Mouse (Mus musculus) hindlimb bud, embryonic 11.5 days (tissue): ENCODE results near the gene Zfp704.

Source experiments
- DNase-seq: peaks from one replicate; pipeline ENCODE4 v3.0.0-alpha.2; 2012; ENCODE audit warnings: low read depth, low spot score; ENCODE audit errors: extremely low spot score

Gene Zfp704

DNA sequence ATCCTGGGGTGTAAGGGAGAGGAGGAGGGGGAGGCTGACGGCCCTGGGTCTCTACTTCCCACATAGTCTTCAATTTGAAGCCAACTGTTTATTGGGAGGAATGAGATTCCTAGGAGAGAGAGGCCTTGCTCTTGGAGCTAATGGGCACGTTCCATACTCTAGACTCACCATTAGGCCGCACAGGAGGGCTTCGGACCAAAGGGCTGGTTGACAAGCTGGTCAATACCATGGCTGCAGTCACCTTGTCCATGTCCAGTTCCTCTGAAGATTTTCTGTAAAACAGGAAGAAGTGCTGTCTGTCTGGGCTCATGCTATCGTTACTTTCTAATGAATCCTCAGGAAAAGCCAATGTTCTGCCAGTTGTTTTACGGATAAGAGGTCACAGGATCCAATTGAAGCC, 135.6 kb downstream of the Zfp704 start:
- DNase-seq = no peak

DNA sequence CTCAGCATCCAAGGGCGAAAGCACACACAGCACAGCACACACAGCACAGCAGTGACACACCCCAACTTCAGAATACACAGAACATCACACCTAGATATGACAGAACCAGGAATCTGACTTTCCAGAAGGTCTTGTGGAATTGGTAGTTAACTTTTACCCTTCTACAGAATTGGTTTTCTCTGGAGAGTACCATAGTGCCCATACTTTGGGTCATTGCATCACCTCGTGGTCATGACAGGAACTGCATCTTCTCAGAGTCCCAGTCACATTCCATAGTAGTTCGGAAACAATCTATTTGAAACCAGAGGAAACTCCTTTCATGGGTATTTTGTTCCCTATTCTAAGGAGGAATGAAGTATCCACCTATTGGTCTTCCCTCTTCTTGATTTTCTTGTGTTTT, 143.6 kb downstream of the Zfp704 start:
- DNase-seq = peak; percentile 47

DNA sequence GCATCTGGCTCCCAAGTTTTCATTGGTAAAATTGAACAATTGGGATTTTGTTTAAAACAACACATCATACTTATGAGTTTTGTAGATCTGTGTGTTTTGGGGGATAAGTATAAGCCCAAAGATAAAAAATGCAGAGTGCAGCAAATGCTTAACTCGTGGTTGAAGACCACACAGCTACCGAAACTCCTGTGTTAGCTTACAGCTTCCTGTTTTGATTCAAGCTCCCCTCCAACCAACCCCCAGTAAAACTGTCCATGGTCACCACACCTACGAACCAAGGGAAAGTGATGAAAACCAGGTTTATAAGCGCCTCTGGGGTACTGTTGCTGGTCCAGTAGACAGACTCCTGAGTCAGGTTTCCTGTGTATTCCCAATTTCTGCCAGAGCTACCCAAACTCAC, 144.2 kb downstream of the Zfp704 start:
- DNase-seq = no peak

DNA sequence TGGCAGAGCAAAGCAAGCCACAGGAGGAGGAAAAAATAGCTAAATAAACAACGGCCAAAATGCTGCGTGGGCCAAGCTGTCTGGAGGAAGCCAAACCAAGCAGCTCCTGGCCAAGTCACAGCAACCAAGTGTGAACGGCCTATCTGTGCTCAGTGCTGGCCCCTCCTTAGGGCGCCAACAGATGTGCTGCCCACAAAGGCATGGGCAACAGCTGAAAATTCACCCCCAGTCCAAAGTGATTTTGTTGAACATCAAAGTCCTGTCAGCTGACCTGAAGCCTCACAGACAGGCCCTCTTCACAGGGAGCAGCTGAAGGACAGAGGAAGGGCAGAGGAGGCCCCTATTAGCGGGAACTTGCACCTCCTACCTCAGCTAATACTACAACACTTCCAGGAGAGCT, 148.2 kb downstream of the Zfp704 start:
- no peak for DNase-seq

DNA sequence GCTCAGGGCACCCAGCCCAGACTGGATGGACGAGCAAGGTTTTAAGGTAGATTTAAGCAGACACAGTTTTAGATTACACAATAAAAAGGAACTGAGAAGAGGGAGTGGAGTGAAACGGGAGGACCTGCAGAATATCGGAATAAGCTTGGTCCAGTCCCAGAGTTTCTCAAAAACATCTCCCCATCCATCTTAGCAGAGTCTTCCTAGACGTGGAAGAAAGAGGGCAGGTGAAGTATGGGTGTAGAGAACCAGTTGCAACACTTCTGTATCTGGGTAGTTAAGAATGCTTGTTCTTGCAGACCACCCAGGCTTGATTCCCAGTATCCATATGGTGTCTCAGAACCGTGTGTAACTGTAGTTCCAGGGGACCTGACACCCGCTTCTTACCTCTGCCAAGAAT, 149.6 kb downstream of the Zfp704 start:
- DNase-seq = no peak

DNA sequence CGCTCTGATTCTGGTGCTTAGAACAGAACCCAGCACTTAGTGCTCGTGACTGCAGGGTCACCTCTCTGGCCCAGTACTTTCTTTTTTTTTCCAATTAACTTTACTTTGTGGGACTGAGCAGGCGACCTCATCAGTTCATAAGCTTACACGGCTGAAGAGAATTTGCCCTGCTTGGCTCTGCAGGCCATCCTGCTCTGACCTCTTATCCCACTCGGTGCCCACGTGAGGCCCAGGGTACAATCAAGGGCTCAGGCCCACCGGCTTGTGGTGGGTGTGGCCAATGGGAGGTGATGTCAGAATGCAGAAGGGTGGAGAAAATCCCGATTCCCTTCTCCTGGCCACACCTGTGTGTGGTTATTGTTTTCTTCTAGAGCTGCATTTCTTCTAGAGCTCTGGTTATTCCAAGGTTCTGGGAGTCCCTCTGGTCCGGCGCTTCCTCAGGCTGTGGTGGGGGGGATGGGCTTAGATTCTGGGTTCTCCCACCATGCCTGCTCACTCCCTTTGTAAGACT, 153.4 kb downstream of the Zfp704 start:
- no peak for DNase-seq

DNA sequence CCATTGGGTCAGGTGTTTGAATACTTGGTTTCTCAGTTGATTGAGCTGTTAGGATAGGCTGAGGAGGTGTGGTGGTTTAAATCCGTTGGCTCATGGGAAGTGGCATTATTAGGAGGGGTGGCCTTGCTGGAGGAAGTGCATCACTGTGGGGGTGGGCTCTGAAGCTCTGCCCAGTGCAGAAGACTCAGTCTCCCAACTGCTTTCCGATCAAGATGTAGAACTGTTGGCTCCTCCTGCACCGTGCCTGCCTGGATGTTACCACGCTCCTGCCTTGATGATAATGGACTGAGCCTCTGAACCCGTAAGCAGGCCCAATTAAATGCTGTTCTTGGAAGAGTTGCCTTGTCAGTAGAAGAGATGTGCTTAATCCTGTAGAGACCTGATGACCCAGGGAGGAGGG, 154.5 kb downstream of the Zfp704 start:
- DNase-seq = no peak

DNA sequence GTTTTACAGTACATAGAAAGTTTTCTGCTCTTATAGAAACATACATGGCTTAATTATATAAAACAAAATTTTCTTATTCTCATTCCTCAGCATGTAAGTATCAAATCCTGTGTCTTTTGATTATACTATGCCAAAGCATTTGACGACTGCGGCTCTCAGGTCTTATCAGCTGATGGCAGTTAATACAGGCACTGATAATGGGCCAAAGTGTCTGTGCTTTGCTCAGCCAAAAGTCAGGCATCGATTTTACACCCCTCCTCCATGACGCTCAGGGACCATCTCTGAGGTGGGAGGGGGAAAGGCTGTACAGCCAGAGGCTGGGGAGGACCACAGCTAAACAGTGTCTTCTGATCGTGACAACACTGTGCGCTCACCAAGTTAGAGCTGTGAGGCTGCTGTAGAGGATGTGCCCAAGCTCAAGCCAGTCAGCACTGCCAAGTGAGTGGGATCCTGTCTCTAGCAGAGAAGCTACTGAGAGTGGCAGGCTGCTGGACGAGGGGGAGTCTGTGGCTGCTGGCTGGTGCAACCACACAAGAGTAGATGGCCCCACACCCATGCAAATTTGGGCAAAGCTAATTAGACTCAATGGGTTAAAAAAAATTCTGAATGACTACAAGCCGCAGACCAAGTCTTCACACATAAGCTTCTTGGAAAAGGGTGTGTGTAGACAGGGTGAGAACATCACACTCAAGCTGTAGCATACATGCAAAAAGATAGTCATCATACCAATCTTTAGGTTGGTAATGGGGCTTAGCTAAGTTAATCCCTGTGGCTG, 155.1 kb downstream of the Zfp704 start:
- DNase-seq = no peak

DNA sequence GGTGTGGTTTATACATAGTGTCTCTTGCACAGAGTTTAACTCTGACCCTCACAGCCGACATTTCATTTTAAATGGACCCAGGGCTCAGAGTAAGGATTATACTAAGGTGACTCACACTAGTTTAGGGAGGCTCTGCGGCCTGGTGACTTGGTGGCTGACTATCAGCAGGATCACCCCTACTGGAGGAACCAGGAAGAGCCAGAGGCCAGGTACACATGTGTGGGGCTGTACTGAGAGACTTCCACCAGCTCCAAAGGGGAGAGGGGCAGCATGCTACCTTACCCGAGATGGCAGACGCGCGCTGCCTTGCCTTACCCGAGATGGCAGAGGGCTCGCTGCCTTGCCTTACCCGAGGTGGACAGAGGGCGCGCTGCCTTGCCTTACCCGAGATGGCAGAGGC, 159.4 kb downstream of the Zfp704 start:
- no peak for DNase-seq

DNA sequence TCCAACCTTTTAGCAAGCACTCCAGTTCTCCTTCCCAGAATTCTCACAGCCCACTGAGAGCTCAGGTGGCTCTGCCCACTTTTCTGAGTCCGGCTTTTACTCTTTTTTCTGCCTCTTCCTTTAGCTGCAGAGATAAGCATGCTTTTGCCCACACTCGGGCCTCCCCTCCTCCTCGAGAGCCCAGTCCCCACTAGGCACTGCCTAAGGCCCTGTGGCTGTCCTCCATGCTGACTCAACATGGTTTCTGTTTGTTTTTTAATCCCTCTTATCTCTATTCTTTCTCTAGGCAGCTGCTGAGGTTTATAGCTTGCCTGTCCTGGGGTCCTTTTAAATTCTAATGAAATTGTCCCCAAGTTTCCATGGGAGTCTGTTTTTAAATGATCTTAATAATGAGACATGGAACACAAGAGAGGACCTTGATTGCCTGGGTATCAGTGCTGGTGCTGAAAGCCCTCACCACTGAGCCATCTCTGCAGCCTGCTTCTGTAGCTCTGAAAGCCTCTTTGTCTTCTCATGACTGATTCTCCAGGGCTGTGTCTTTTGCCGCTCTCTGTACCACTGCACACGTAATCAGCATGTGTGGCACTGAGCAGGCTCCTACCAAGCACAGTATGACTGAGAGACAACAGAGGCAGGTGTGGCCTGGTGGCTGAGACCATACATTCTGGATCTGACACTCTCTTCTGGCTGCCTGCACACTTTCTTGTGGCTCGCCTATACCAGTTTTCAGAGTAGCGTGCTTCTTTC, 160.5 kb downstream of the Zfp704 start:
- DNase-seq = no peak

DNA sequence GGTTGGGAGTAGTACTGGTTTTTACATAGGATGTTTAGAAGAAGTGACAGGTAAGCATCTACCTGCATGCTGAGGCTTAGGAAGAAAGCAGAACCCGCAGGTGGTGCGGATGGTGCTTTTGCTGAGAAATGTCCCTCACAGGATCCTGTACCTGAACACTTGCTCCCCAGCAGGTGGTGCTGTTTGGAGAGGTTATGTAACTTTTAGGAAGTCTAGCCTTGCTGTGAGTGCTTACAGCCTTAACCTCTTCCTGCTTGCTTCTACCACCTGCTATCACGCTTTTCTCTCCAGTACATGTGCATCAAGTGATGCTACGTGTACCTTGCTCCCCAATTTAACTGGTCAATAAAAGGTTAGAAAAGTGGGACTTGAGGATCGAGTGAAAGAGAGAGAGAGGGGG, 161.3 kb downstream of the Zfp704 start:
- no peak for DNase-seq

DNA sequence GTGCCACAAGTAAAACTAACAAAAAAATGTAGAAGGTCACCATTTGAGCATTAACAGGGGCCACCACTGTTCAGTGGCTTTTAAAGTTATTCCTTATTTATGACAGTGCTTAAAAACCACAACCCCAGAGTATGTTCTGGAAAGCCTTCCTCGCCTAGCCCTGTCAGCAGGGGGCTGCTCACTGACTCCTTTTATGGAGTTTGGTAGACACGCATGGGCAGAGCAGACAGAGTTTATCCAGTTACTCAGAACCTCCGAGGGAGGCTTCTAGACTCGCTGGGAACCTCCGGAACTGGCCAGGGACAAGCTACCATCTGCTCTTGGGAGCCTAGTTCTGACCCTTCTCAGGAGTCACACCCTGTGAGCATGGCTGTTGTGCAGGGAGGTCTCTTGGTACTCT, 165.3 kb downstream of the Zfp704 start:
- no peak for DNase-seq

DNA sequence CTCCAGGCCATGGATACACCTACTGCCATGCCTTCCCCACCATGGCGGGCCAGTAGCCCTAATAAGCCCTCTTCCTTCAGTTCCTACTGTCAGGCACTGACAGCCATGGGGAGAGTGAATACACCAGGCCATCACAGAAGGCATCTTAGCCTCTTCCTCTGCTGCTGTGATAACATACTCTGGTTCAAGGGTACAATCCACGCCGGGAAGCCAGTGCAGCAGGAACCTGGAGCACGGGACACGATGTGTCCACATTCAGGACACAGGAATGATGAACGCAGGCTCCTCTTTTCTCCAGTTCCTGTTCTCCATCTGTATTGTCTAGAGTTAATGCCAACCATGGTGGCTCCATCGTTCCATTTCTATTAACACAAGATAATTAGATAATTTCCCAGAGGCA, 165.9 kb downstream of the Zfp704 start:
- DNase-seq = no peak

DNA sequence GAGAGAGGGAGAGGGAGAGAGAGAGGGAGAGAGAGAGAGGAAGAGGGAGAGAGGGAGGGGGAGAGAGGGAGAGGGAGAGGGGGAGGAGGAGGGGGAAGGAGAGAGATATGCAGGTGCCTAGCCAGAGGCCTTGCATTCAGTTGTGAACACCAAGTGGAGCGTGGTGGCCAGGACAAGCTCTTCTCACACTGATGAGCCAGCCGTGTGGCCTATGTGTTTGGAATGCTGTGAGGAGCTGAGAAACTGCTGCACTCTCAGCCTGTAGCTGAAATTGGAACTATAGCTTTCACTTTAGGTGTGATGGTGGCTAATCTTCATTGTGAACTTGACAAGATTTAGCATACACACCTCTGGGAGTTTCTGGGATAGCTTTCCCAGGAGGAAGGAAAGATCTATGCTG, 166.4 kb downstream of the Zfp704 start:
- no peak for DNase-seq

DNA sequence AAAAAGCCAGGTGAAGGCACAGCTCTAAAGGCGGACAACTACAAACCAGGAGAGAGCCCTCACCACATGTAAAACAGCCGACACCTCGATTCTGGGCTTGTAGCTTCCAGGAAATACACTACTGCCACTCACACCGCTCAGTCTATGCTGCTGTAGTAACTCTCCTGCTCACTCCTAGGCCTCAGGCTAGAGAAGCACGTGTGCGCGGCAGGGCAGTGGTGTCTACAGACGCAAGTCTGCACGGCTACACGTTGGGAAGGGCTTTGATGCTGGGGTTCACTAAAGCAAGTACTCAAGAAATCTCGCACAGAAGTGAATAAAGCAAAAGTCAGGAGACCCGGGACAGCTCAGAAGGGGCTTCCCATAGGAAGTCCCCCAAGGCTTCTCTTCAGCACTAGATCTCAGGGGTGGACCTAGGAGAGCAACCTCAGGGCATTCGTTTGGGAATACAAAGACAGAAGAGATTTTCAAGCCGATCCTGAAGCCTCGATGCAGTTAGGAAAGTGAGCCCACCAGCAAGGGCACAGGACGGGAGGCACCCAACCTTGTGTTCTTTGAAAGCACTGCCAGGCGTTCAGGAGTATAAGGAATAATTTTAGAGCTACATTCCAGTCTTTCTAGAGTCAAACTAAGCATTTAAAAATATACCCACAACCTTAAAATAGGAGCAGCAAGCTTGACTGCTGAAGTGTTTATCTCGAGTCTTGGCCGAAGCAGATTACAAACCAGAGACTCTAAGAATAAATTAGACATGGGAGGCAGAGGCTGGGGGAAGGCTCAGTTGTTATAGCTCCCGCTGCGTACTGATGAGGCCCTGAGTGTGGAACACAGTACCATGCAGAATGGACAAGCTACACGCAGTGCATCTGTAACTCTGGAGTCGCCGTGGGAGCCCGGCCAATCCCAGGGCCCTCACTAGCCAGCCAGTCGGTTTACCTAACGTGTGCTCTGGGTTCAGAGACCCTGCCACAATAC, 168.0 kb downstream of the Zfp704 start:
- no peak for DNase-seq

DNA sequence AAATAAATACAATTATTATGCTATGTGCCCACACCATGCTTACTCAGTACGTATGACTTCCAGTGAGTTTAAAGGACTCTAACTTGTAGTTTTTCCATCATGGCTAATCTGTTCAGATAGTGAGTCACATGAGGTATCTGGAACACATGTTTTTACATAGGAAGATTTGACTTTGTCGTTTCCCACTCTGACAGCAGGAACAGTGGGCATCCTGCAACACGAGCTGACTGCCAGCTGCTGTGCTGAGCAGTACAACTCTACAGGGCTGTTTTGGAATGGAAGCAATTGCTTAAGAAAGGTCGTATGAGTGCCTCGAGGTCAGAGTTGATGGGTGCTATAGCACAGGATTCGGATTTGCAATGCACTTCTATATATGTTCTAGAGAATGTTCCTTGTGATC, 169.4 kb downstream of the Zfp704 start:
- DNase-seq = no peak

DNA sequence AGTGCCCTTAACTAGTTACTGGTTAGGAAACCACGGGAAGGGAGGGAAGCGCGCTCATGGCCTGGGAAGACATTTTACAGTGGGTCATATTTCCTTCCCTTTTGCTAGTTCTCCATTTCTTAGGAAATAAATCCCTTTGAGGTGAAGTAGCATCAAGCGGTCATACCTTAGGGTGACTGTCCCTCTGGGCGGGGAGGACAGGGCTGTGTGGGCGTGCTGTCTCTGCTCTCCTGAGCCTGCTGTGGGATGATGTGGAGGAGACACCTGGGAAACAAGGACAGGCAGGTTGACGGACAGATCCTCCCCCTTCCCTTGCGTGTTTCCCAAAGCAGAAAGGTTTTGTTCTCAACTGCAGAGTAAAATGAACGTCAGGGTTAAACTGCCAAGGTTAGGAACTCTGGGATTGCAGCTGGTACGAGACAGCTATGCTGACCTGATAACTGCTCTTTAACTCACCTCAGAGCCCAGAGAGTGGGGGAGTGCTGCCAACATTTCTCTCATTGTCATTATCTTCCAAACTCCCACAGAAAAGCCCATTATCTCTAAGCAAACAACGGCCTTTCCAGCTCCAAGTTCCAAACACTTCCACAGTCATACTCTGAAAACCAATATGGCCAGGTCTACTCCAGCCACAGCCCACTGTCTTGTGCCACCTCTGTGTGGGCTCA, 170.1 kb downstream of the Zfp704 start:
- no peak for DNase-seq

DNA sequence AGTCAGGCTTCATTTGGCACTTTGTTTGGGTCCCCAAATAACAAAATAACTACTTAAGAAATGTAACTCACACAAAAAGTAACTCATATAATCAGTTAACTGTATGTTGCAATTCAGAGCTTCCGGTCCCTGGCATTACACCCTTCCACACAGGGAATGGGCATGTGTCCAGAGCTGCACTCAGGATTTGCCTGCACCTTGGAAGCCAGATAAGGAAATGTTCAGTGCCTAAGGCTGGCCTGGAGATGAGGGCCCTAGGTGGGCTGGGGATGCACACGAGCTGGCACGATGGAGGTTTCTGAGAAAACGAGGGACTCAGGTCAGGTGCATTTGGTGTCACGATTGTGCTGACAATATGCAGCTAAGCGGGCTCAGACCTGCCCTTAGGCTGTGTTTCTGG, 173.6 kb downstream of the Zfp704 start:
- DNase-seq = no peak

DNA sequence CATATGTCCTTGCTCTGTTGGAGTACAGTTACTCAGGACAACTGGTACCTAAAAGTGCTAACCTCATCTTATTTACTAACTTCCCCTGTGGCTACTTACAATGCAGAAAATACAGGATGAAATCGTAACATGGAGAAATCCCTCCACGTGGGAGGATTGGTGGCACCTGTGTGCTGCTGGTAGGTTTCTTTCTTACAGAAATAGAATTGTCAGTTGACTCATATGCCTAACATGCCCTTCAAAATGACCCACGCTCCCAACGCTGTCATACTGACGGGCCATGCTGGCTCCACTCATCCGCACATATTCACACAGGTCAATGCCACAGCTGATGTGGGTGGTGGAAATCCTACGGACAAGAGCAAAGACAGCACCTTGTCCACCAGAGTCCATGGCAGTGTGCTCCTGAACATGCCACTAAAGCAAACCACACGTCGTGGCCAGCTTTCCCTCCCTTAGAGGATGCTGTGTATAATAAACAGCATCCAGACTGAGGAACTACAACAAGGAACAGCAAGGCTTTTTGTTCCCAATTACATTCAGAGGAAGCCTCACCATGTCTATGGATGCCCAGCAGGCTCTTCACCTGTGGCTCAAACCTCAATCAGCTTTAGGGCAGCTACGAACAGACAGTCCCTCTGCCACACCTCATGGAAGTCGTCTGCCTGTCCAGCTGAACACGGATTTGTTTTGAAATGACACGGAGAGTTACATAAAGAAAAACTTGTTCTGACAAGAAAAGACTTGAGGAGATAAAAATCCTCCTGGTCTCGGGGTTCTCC, 175.3 kb downstream of the Zfp704 start:
- no peak for DNase-seq
